Mouse (Mus musculus): Measurements from ENCODE around the gene Fbxl17. TPM values are rescaled to one million over a fixed set of nuclear protein-coding genes. Genes with fewer than 3 reads are reported as not detected.

The Fbxl17 gene
- polyA plus RNA-seq, 1 experiment = 5.9 TPM

GRCm38 (mm10) chr17:63212018-63212417 is 287.8 kb downstream of the Fbxl17 start:
- Histone ChIP-seq H3K4me3 (ENCODE audit: low read depth, low read length) (no peak overlapping the region), H3K27me3 (ENCODE audit: control insufficient read depth, insufficient read depth, low read length) (no peaks in the 10 kb centered on the region), H3K36me3 (ENCODE audit: control insufficient read depth, insufficient read depth, low read length) (no peaks in the 10 kb centered on the region), H3K4me1 (ENCODE audit: control insufficient read depth, insufficient read depth, insufficient read length, low read length) (peaks cover 5% of the 10 kb centered on the region; the same call in 1 of the 2 replicates), H3K27ac (ENCODE audit: insufficient read depth, low read depth, low read length) (no peak overlapping the region)
- TF ChIP-seq CTCF (IDR thresholded peaks at IDR 0.05; ENCODE audit: extremely low read depth, insufficient read length, insufficient replicate concordance, low read depth, low read length) (no peak), POLR2A (IDR thresholded peaks at IDR 0.05; ENCODE audit: low read depth, low read length) (no peak)
- WGBS = 91% methylated on average over 4 of the region's 4 CpGs

- 96% methylated on average over 6 of the region's 6 CpGs for WGBS
- no peak overlapping the region for H3K27ac ChIP-seq (ENCODE audit: insufficient read depth, low read depth, low read length)
- no peak overlapping the region for H3K4me3 ChIP-seq (ENCODE audit: low read depth, low read length)
- no peaks in the 10 kb centered on the region for H3K27me3 ChIP-seq (ENCODE audit: control insufficient read depth, insufficient read depth, low read length)
- peaks cover 5% of the 10 kb centered on the region; the same call in 1 of the 2 replicates for H3K4me1 ChIP-seq (ENCODE audit: control insufficient read depth, insufficient read depth, insufficient read length, low read length)
- TF ChIP-seq POLR2A (IDR thresholded peaks at IDR 0.05; ENCODE audit: low read depth, low read length) = no peak
- no peak for TF ChIP-seq CTCF (IDR thresholded peaks at IDR 0.05; ENCODE audit: extremely low read depth, insufficient read length, insufficient replicate concordance, low read depth, low read length)
- H3K36me3 ChIP-seq (ENCODE audit: control insufficient read depth, insufficient read depth, low read length) = no peaks in the 10 kb centered on the region
These were observed 290.7 kb downstream of the Fbxl17 start for GRCm38 (mm10) chr17:63209151-63209550.

GRCm38 (mm10) chr17:63208346-63208745 is 291.5 kb downstream of the Fbxl17 start:
- Histone ChIP-seq H3K4me1 (ENCODE audit: control insufficient read depth, insufficient read depth, insufficient read length, low read length) (peaks cover 5% of the 10 kb centered on the region; the same call in 1 of the 2 replicates), H3K27ac (ENCODE audit: insufficient read depth, low read depth, low read length) (no peak overlapping the region)

GRCm38 (mm10) chr17:63207714-63208113 is 292.1 kb downstream of the Fbxl17 start:
- H3K36me3 ChIP-seq (ENCODE audit: control insufficient read depth, insufficient read depth, low read length) = no peaks in the 10 kb centered on the region
- TF ChIP-seq POLR2A (IDR thresholded peaks at IDR 0.05; ENCODE audit: low read depth, low read length) (no peak), CTCF (IDR thresholded peaks at IDR 0.05; ENCODE audit: extremely low read depth, insufficient read length, insufficient replicate concordance, low read depth, low read length) (no peak)
- H3K4me3 ChIP-seq (ENCODE audit: low read depth, low read length) = no peak overlapping the region
- H3K4me1 ChIP-seq (ENCODE audit: control insufficient read depth, insufficient read depth, insufficient read length, low read length) = peaks cover 5% of the 10 kb centered on the region; the same call in 1 of the 2 replicates
- 87% methylated on average over 9 of the region's 9 CpGs for WGBS
- H3K27ac ChIP-seq (ENCODE audit: insufficient read depth, low read depth, low read length) = no peak overlapping the region
- no peaks in the 10 kb centered on the region for H3K27me3 ChIP-seq (ENCODE audit: control insufficient read depth, insufficient read depth, low read length)

More at GRCm38 (mm10) chr17:63208346-63208745, 291.5 kb downstream of the Fbxl17 start:
- H3K36me3 ChIP-seq (ENCODE audit: control insufficient read depth, insufficient read depth, low read length) = no peaks in the 10 kb centered on the region
- TF ChIP-seq CTCF (IDR thresholded peaks at IDR 0.05; ENCODE audit: extremely low read depth, insufficient read length, insufficient replicate concordance, low read depth, low read length) (no peak), POLR2A (IDR thresholded peaks at IDR 0.05; ENCODE audit: low read depth, low read length) (no peak)
- no peaks in the 10 kb centered on the region for H3K27me3 ChIP-seq (ENCODE audit: control insufficient read depth, insufficient read depth, low read length)
- WGBS = 93% methylated on average over 4 of the region's 4 CpGs
- H3K4me3 ChIP-seq (ENCODE audit: low read depth, low read length) = no peak overlapping the region

GRCm38 (mm10) chr17:63205316-63205715 is 294.5 kb downstream of the Fbxl17 start:
- Histone ChIP-seq H3K4me1 (ENCODE audit: control insufficient read depth, insufficient read depth, insufficient read length, low read length) (peaks cover 5% of the 10 kb centered on the region; the same call in 1 of the 2 replicates), H3K27me3 (ENCODE audit: control insufficient read depth, insufficient read depth, low read length) (no peaks in the 10 kb centered on the region), H3K4me3 (ENCODE audit: low read depth, low read length) (no peak overlapping the region), H3K27ac (ENCODE audit: insufficient read depth, low read depth, low read length) (no peak overlapping the region), H3K36me3 (ENCODE audit: control insufficient read depth, insufficient read depth, low read length) (no peaks in the 10 kb centered on the region; the same call in 1 of the 2 replicates)
- TF ChIP-seq CTCF (IDR thresholded peaks at IDR 0.05; ENCODE audit: extremely low read depth, insufficient read length, insufficient replicate concordance, low read depth, low read length) (no peak), POLR2A (IDR thresholded peaks at IDR 0.05; ENCODE audit: low read depth, low read length) (no peak)
- 95% methylated on average over 5 of the region's 5 CpGs for WGBS

- TF ChIP-seq POLR2A (IDR thresholded peaks at IDR 0.05; ENCODE audit: low read depth, low read length) = no peak
- TF ChIP-seq CTCF (IDR thresholded peaks at IDR 0.05; ENCODE audit: extremely low read depth, insufficient read length, insufficient replicate concordance, low read depth, low read length) = no peak
- Histone ChIP-seq H3K27me3 (ENCODE audit: control insufficient read depth, insufficient read depth, low read length) (no peaks in the 10 kb centered on the region), H3K4me3 (ENCODE audit: low read depth, low read length) (no peak overlapping the region), H3K36me3 (ENCODE audit: control insufficient read depth, insufficient read depth, low read length) (no peaks in the 10 kb centered on the region; the same call in 1 of the 2 replicates), H3K4me1 (ENCODE audit: control insufficient read depth, insufficient read depth, insufficient read length, low read length) (peaks cover 5% of the 10 kb centered on the region; the same call in 1 of the 2 replicates), H3K27ac (ENCODE audit: insufficient read depth, low read depth, low read length) (no peak overlapping the region)
- WGBS = 86% methylated on average over 8 of the region's 8 CpGs
These were observed 296.1 kb downstream of the Fbxl17 start for GRCm38 (mm10) chr17:63203582-63204190.

GRCm38 (mm10) chr17:63198703-63199102 is 301.1 kb downstream of the Fbxl17 start:
- Histone ChIP-seq H3K4me1 (ENCODE audit: control insufficient read depth, insufficient read depth, insufficient read length, low read length) (no peaks in the 10 kb centered on the region), H3K27me3 (ENCODE audit: control insufficient read depth, insufficient read depth, low read length) (no peaks in the 10 kb centered on the region), H3K4me3 (ENCODE audit: low read depth, low read length) (no peak overlapping the region), H3K36me3 (ENCODE audit: control insufficient read depth, insufficient read depth, low read length) (no peaks in the 10 kb centered on the region; the same call in 1 of the 2 replicates), H3K27ac (ENCODE audit: insufficient read depth, low read depth, low read length) (no peak overlapping the region)
- TF ChIP-seq CTCF (IDR thresholded peaks at IDR 0.05; ENCODE audit: extremely low read depth, insufficient read length, insufficient replicate concordance, low read depth, low read length) (no peak), POLR2A (IDR thresholded peaks at IDR 0.05; ENCODE audit: low read depth, low read length) (no peak)
- 90% methylated on average over 1 of the region's 1 CpGs for WGBS

All from small intestine, adult 2 months (tissue).